Mouse (Mus musculus): ENCODE data around the gene Nkapd1.

Nkapd1 gene

GRCm38 (mm10) chr9:50602055-50602845 is 15.0 kb downstream of the Nkapd1 start:
- DNase-seq (ENCODE audit: extremely low spot score, low spot score) = no peak

GRCm38 (mm10) chr9:50601536-50601935 is 15.7 kb downstream of the Nkapd1 start:
- no peak for DNase-seq (ENCODE audit: extremely low spot score, low spot score)

GRCm38 (mm10) chr9:50596973-50597372 is 20.3 kb downstream of the Nkapd1 start:
- DNase-seq (ENCODE audit: extremely low spot score, low spot score) = no peak

GRCm38 (mm10) chr9:50594794-50595417 is 22.4 kb downstream of the Nkapd1 start:
- DNase-seq (ENCODE audit: extremely low spot score, low spot score) = no peak

GRCm38 (mm10) chr9:50593544-50593943 is 23.7 kb downstream of the Nkapd1 start:
- DNase-seq (ENCODE audit: extremely low spot score, low spot score) = peak; percentile 27

- no peak for DNase-seq (ENCODE audit: extremely low spot score, low spot score)
These were observed 24.3 kb downstream of the Nkapd1 start for GRCm38 (mm10) chr9:50592955-50593354.

GRCm38 (mm10) chr9:50590856-50591518 is 26.3 kb downstream of the Nkapd1 start:
- no peak for DNase-seq (ENCODE audit: extremely low spot score, low spot score)

GRCm38 (mm10) chr9:50586955-50587354 is 30.3 kb downstream of the Nkapd1 start:
- no peak for DNase-seq (ENCODE audit: extremely low spot score, low spot score)

- DNase-seq (ENCODE audit: extremely low spot score, low spot score) = no peak
These were observed 32.0 kb downstream of the Nkapd1 start for GRCm38 (mm10) chr9:50585145-50585818.

- DNase-seq (ENCODE audit: extremely low spot score, low spot score) = no peak
These were observed 36.9 kb downstream of the Nkapd1 start for GRCm38 (mm10) chr9:50580370-50580769.

- no peak for DNase-seq (ENCODE audit: extremely low spot score, low spot score)
These were observed 47.4 kb downstream of the Nkapd1 start for GRCm38 (mm10) chr9:50569599-50570525.

- no peak for DNase-seq (ENCODE audit: extremely low spot score, low spot score)
These were observed 49.4 kb downstream of the Nkapd1 start for GRCm38 (mm10) chr9:50567881-50568280.

GRCm38 (mm10) chr9:50567372-50567771 is 49.9 kb downstream of the Nkapd1 start:
- no peak for DNase-seq (ENCODE audit: extremely low spot score, low spot score)

GRCm38 (mm10) chr9:50565940-50566339 is 51.3 kb downstream of the Nkapd1 start:
- DNase-seq (ENCODE audit: extremely low spot score, low spot score) = no peak

GRCm38 (mm10) chr9:50565173-50565572 is 52.1 kb downstream of the Nkapd1 start:
- DNase-seq (ENCODE audit: extremely low spot score, low spot score) = no peak

- no peak for DNase-seq (ENCODE audit: extremely low spot score, low spot score)
These were observed 55.3 kb downstream of the Nkapd1 start for GRCm38 (mm10) chr9:50561918-50562360.

- no peak for DNase-seq (ENCODE audit: extremely low spot score, low spot score)
These were observed 55.9 kb downstream of the Nkapd1 start, which contains the start of gene Tex12 for GRCm38 (mm10) chr9:50561145-50561917. TSS of gene Tex12 (minus strand) at chr9:50561325.

Measured in neural tube, embryonic 10.5 days (tissue).